Mouse (Mus musculus): ENCODE measurements at regions not wholly inside any gene's neighbourhood (a gene's known extent, or its start where the extent isn't known, plus 50 kb on each side); places are given as distances from the start of the nearest gene placed in this dataset.

- Histone ChIP-seq H3K4me2 (ENCODE audit: low read depth, low read length) (no peak overlapping the region), H3K36me3 (replicated peaks; ENCODE audit: control insufficient read depth, insufficient read depth, low read depth, low read length) (no peaks in the 10 kb centered on the region), H3K9me3 (replicated peaks; ENCODE audit: control insufficient read depth, low read length) (no peaks in the 10 kb centered on the region), H3K9ac (replicated peaks; ENCODE audit: low read length) (no peak overlapping the region), H3K27me3 (ENCODE audit: control insufficient read depth, insufficient read depth, low read length) (no peaks in the 10 kb centered on the region), H3K27ac (replicated peaks; ENCODE audit: low read depth, low read length) (no peak overlapping the region), H3K4me1 (ENCODE audit: control insufficient read depth, insufficient read depth, low read length) (no peaks in the 10 kb centered on the region), H3K4me3 (ENCODE audit: low read depth, low read length) (no peak overlapping the region)
- ATAC-seq (replicated peaks; ENCODE audit: insufficient number of reproducible peaks, low FRiP score, low TSS enrichment, low read depth) (no peak), DNase-seq (ENCODE audit: low spot score) (peak; percentile 23)
- WGBS = 63% methylated on average over 2 of the region's 2 CpGs
Measured at GRCm38 (mm10) chr10:8028840-8029239, 72.8 kb upstream of the Tab2 start.

- Histone ChIP-seq H3K27ac (replicated peaks; ENCODE audit: low read depth, low read length) (no peak overlapping the region), H3K4me2 (ENCODE audit: low read depth, low read length) (no peak overlapping the region), H3K9ac (replicated peaks; ENCODE audit: low read length) (no peak overlapping the region), H3K27me3 (ENCODE audit: control insufficient read depth, insufficient read depth, low read length) (no peaks in the 10 kb centered on the region), H3K4me3 (ENCODE audit: low read depth, low read length) (no peak overlapping the region), H3K4me1 (ENCODE audit: control insufficient read depth, insufficient read depth, low read length) (no peaks in the 10 kb centered on the region), H3K36me3 (replicated peaks; ENCODE audit: control insufficient read depth, insufficient read depth, low read depth, low read length) (no peaks in the 10 kb centered on the region), H3K9me3 (replicated peaks; ENCODE audit: control insufficient read depth, low read length) (no peaks in the 10 kb centered on the region)
- peak; percentile 51 for DNase-seq (ENCODE audit: low spot score)
- ATAC-seq (replicated peaks; ENCODE audit: insufficient number of reproducible peaks, low FRiP score, low TSS enrichment, low read depth) = no peak
- 47% methylated on average over 6 of the region's 6 CpGs for WGBS
Measured at GRCm38 (mm10) chr10:8027023-8027422, 71.0 kb upstream of the Tab2 start.

GRCm38 (mm10) chr10:8023741-8024140 lies 67.7 kb upstream of the Tab2 start:
- no peak overlapping the region for H3K4me2 ChIP-seq (ENCODE audit: low read depth, low read length)
- 91% methylated on average over 2 of the region's 2 CpGs for WGBS
- H3K4me3 ChIP-seq (ENCODE audit: low read depth, low read length) = no peak overlapping the region
- ATAC-seq (replicated peaks; ENCODE audit: insufficient number of reproducible peaks, low FRiP score, low TSS enrichment, low read depth) (no peak), DNase-seq (ENCODE audit: low spot score) (no peak)
- H3K27ac ChIP-seq (replicated peaks; ENCODE audit: low read depth, low read length) = no peak overlapping the region
- H3K4me1 ChIP-seq (ENCODE audit: control insufficient read depth, insufficient read depth, low read length) = no peaks in the 10 kb centered on the region
- H3K9ac ChIP-seq (replicated peaks; ENCODE audit: low read length) = no peak overlapping the region
- no peaks in the 10 kb centered on the region for H3K9me3 ChIP-seq (replicated peaks; ENCODE audit: control insufficient read depth, low read length)
- no peaks in the 10 kb centered on the region for H3K36me3 ChIP-seq (replicated peaks; ENCODE audit: control insufficient read depth, insufficient read depth, low read depth, low read length)
- no peaks in the 10 kb centered on the region for H3K27me3 ChIP-seq (ENCODE audit: control insufficient read depth, insufficient read depth, low read length)

- H3K9me3 ChIP-seq (replicated peaks; ENCODE audit: control insufficient read depth, low read length) = no peaks in the 10 kb centered on the region
- no peaks in the 10 kb centered on the region for H3K4me1 ChIP-seq (ENCODE audit: control insufficient read depth, insufficient read depth, low read length)
Measured at GRCm38 (mm10) chr10:8021971-8022370, 65.9 kb upstream of the Tab2 start.

GRCm38 (mm10) chr10:8020916-8021705 lies 65.1 kb upstream of the Tab2 start:
- Histone ChIP-seq H3K4me3 (ENCODE audit: low read depth, low read length) (no peak overlapping the region), H3K36me3 (replicated peaks; ENCODE audit: control insufficient read depth, insufficient read depth, low read depth, low read length) (no peaks in the 10 kb centered on the region), H3K4me1 (ENCODE audit: control insufficient read depth, insufficient read depth, low read length) (no peaks in the 10 kb centered on the region), H3K9ac (replicated peaks; ENCODE audit: low read length) (no peak overlapping the region), H3K27ac (replicated peaks; ENCODE audit: low read depth, low read length) (no peak overlapping the region), H3K9me3 (replicated peaks; ENCODE audit: control insufficient read depth, low read length) (no peaks in the 10 kb centered on the region), H3K27me3 (ENCODE audit: control insufficient read depth, insufficient read depth, low read length) (no peaks in the 10 kb centered on the region), H3K4me2 (ENCODE audit: low read depth, low read length) (no peak overlapping the region)
- WGBS = 71% methylated on average over 4 of the region's 4 CpGs
- ATAC-seq (replicated peaks; ENCODE audit: insufficient number of reproducible peaks, low FRiP score, low TSS enrichment, low read depth) (no peak), DNase-seq (ENCODE audit: low spot score) (no peak)

More at GRCm38 (mm10) chr10:8021971-8022370, 65.9 kb upstream of the Tab2 start:
- H3K27me3 ChIP-seq (ENCODE audit: control insufficient read depth, insufficient read depth, low read length) = no peaks in the 10 kb centered on the region
- H3K9ac ChIP-seq (replicated peaks; ENCODE audit: low read length) = no peak overlapping the region
- WGBS = 93% methylated on average over 1 of the region's 1 CpGs
- H3K4me3 ChIP-seq (ENCODE audit: low read depth, low read length) = no peak overlapping the region
- no peak overlapping the region for H3K27ac ChIP-seq (replicated peaks; ENCODE audit: low read depth, low read length)
- ATAC-seq (replicated peaks; ENCODE audit: insufficient number of reproducible peaks, low FRiP score, low TSS enrichment, low read depth) (no peak), DNase-seq (ENCODE audit: low spot score) (no peak)
- H3K36me3 ChIP-seq (replicated peaks; ENCODE audit: control insufficient read depth, insufficient read depth, low read depth, low read length) = no peaks in the 10 kb centered on the region
- H3K4me2 ChIP-seq (ENCODE audit: low read depth, low read length) = no peak overlapping the region

GRCm38 (mm10) chr10:8020113-8020512 lies 64.1 kb upstream of the Tab2 start:
- no peak for DNase-seq (ENCODE audit: low spot score)
- WGBS = 85% methylated on average over 4 of the region's 4 CpGs
- no peaks in the 10 kb centered on the region for H3K9me3 ChIP-seq (replicated peaks; ENCODE audit: control insufficient read depth, low read length)
- H3K27ac ChIP-seq (replicated peaks; ENCODE audit: low read depth, low read length) = no peak overlapping the region
- no peak overlapping the region for H3K9ac ChIP-seq (replicated peaks; ENCODE audit: low read length)
- H3K4me2 ChIP-seq (ENCODE audit: low read depth, low read length) = no peak overlapping the region
- no peaks in the 10 kb centered on the region for H3K36me3 ChIP-seq (replicated peaks; ENCODE audit: control insufficient read depth, insufficient read depth, low read depth, low read length)
- no peaks in the 10 kb centered on the region for H3K4me1 ChIP-seq (ENCODE audit: control insufficient read depth, insufficient read depth, low read length)
- ATAC-seq (replicated peaks; ENCODE audit: insufficient number of reproducible peaks, low FRiP score, low TSS enrichment, low read depth) = no peak
- no peak overlapping the region for H3K4me3 ChIP-seq (ENCODE audit: low read depth, low read length)
- H3K27me3 ChIP-seq (ENCODE audit: control insufficient read depth, insufficient read depth, low read length) = no peaks in the 10 kb centered on the region

- Histone ChIP-seq H3K27me3 (ENCODE audit: control insufficient read depth, insufficient read depth, low read length) (no peaks in the 10 kb centered on the region), H3K27ac (replicated peaks; ENCODE audit: low read depth, low read length) (no peak overlapping the region), H3K4me2 (ENCODE audit: low read depth, low read length) (no peak overlapping the region), H3K9me3 (replicated peaks; ENCODE audit: control insufficient read depth, low read length) (no peaks in the 10 kb centered on the region), H3K9ac (replicated peaks; ENCODE audit: low read length) (no peak overlapping the region), H3K4me1 (ENCODE audit: control insufficient read depth, insufficient read depth, low read length) (no peaks in the 10 kb centered on the region), H3K36me3 (replicated peaks; ENCODE audit: control insufficient read depth, insufficient read depth, low read depth, low read length) (no peaks in the 10 kb centered on the region), H3K4me3 (ENCODE audit: low read depth, low read length) (no peak overlapping the region)
- DNase-seq (ENCODE audit: low spot score) = no peak
- no peak for ATAC-seq (replicated peaks; ENCODE audit: insufficient number of reproducible peaks, low FRiP score, low TSS enrichment, low read depth)
Measured at GRCm38 (mm10) chr10:8018229-8019026, 62.4 kb upstream of the Tab2 start.

GRCm38 (mm10) chr10:8016741-8017140 lies 60.7 kb upstream of the Tab2 start:
- Histone ChIP-seq H3K4me2 (ENCODE audit: low read depth, low read length) (no peak overlapping the region), H3K27me3 (ENCODE audit: control insufficient read depth, insufficient read depth, low read length) (no peaks in the 10 kb centered on the region), H3K36me3 (replicated peaks; ENCODE audit: control insufficient read depth, insufficient read depth, low read depth, low read length) (no peaks in the 10 kb centered on the region), H3K27ac (replicated peaks; ENCODE audit: low read depth, low read length) (no peak overlapping the region), H3K4me1 (ENCODE audit: control insufficient read depth, insufficient read depth, low read length) (no peaks in the 10 kb centered on the region), H3K4me3 (ENCODE audit: low read depth, low read length) (no peak overlapping the region), H3K9me3 (replicated peaks; ENCODE audit: control insufficient read depth, low read length) (no peaks in the 10 kb centered on the region), H3K9ac (replicated peaks; ENCODE audit: low read length) (no peak overlapping the region)
- DNase-seq (ENCODE audit: low spot score) = no peak
- 87% methylated on average over 2 of the region's 2 CpGs for WGBS
- ATAC-seq (replicated peaks; ENCODE audit: insufficient number of reproducible peaks, low FRiP score, low TSS enrichment, low read depth) = no peak

All from embryonic facial prominence, embryonic 11.5 days (tissue).